In the genomic region with DNA sequence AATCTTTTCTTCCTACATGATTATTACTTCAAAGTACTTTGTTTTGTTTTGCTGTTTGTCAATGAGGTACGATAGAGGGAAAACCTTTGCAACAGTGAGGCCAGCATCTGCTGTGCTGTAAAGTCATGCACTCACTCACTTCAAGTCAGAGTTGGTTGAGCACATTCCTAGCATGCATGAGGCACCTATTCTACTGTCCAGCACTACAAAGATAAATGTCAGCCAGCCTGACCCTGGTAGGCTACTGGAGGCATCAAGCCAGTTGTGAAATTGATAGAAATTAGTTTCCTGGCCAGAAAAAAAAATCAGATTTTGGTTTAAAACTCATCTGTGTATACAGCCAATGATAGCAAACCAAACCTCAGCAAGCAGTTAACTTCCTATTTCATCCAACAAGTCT, we compare ENCODE assay signal across 22 mouse cellular contexts. TPM values are rescaled to one million over a fixed set of nuclear protein-coding genes. Genes with fewer than 3 reads are reported as not detected.
DNase-seq lines count a peak whose midpoint lies in the region; ATAC-seq and TF ChIP-seq lines count a peak whose summit lies in the region.
"Had no signal": no experiment of that assay in that cellular context is flagged by ENCODE, and none has a peak within 500 bp of the region (broad histone marks: within the 10 kb centered on the region; RNA-seq: fewer than 3 reads in every experiment).

No protein-coding gene starts in this region.

- no peak for TF ChIP-seq POLR2A in heart, adult 2 months (IDR thresholded peaks at IDR 0.05; ENCODE audit: insufficient read depth, low read depth, low read length)

- 0 out of 2 replicates have a peak, but pooled peaks cover 2% of the 10 kb centered on the region for H3K79me2 ChIP-seq in heart, adult 2 months (replicated peaks; ENCODE audit: control insufficient read depth, insufficient read depth, low read length)

- intact Hi-C loops in heart, adult 2 months (cut with DNase I): no loop called here
- intact Hi-C loops in heart, postnatal 25 days (cut with DNase I): no loop called here

- ATAC-seq in kidney, embryonic 15.5 days (replicated peaks; ENCODE audit: low FRiP score): no peak
- no peak for ATAC-seq in midbrain, embryonic 11.5 days (ENCODE audit: low FRiP score)
- ATAC-seq in cerebellum, adult (ENCODE audit: insufficient number of reproducible peaks, low FRiP score, low TSS enrichment): no peak
- ATAC-seq: activated CD4-positive, CD25-positive, alpha-beta regulatory T cell, adult 4 months; forebrain, embryonic 13.5 days; forebrain, embryonic 15.5 days; forebrain, postnatal 0 days had no signal

- H3K27ac ChIP-seq in heart, adult 2 months: peak overlapping the region; percentile 59
- 0 out of 2 replicates have a peak overlapping the region, but pooled peaks have one; percentile 35 for H3K27ac ChIP-seq in kidney, embryonic 15.5 days
- no peak overlapping the region for H3K27ac ChIP-seq in midbrain, embryonic 11.5 days (ENCODE audit: low read depth, low read length)
- H3K27ac ChIP-seq in midbrain, embryonic 10.5 days (replicated peaks): no peak overlapping the region
- H3K27ac ChIP-seq in brown adipose tissue, adult 24 weeks (replicated peaks; ENCODE audit: low read depth, low read length): 0 out of 2 replicates have a peak overlapping the region, but pooled peaks have one; percentile 5
- H3K27ac ChIP-seq: embryonic facial prominence, embryonic 10.5 days; embryonic facial prominence, embryonic 12.5 days; forebrain, embryonic 13.5 days; forebrain, embryonic 15.5 days had no signal

- no peaks in the 10 kb centered on the region for H3K9me3 ChIP-seq in kidney, embryonic 15.5 days (replicated peaks)
- no peaks in the 10 kb centered on the region for H3K9me3 ChIP-seq in midbrain, embryonic 11.5 days (ENCODE audit: control insufficient read depth, low read length)
- no peaks in the 10 kb centered on the region for H3K9me3 ChIP-seq in midbrain, embryonic 10.5 days (replicated peaks)
- H3K9me3 ChIP-seq: embryonic facial prominence, embryonic 10.5 days; embryonic facial prominence, embryonic 12.5 days; forebrain, embryonic 13.5 days; forebrain, embryonic 15.5 days had no signal

- DNase-seq in heart, adult 2 months: no peak
- DNase-seq in heart, postnatal 25 days (ENCODE audit: low spot score): no peak
- no peak for DNase-seq in kidney, postnatal 14 days
- peak; percentile 71 for DNase-seq in midbrain, embryonic 11.5 days (ENCODE audit: low spot score, missing footprints)
- no peak for DNase-seq in midbrain, embryonic 10.5 days (ENCODE audit: low spot score)
- DNase-seq: adrenal gland, adult 8-10 months; adrenal gland, postnatal 14 days; adrenal gland, postnatal 36 days; cerebellum, adult 11-12 months; cerebellum, adult 2 months; cerebellum, adult 9-10 months; cerebellum, postnatal 10 days; cerebellum, postnatal 25 days; forebrain, postnatal 0 days had no signal

- H3K9ac ChIP-seq in heart, adult 2 months (ENCODE audit: low read depth, low read length): no peak overlapping the region
- no peak overlapping the region for H3K9ac ChIP-seq in kidney, embryonic 15.5 days
- H3K9ac ChIP-seq in midbrain, embryonic 11.5 days (ENCODE audit: low read length): no peak overlapping the region
- H3K9ac ChIP-seq: embryonic facial prominence, embryonic 12.5 days; forebrain, embryonic 13.5 days; forebrain, embryonic 15.5 days; forebrain, postnatal 0 days had no signal

- H3K27me3 ChIP-seq in heart, adult 2 months (ENCODE audit: control insufficient read depth, insufficient read depth, low read length): no peaks in the 10 kb centered on the region
- no peaks in the 10 kb centered on the region for H3K27me3 ChIP-seq in kidney, embryonic 15.5 days
- no peaks in the 10 kb centered on the region for H3K27me3 ChIP-seq in midbrain, embryonic 11.5 days (ENCODE audit: control insufficient read depth, insufficient read depth, low read length)
- H3K27me3 ChIP-seq in midbrain, embryonic 10.5 days (ENCODE audit: low read depth, poor library complexity, severe bottlenecking): no peaks in the 10 kb centered on the region
- H3K27me3 ChIP-seq: embryonic facial prominence, embryonic 12.5 days; forebrain, embryonic 13.5 days; forebrain, embryonic 15.5 days had no signal

- TF ChIP-seq EP300 in heart, adult 2 months (IDR thresholded peaks at IDR 0.05; ENCODE audit: insufficient read depth, low read depth, low read length): no peak

- 69% methylated on average over 1 of the region's 1 CpGs for WGBS in heart, adult 2 months
- WGBS in kidney, embryonic 15.5 days: 75% methylated on average over 1 of the region's 1 CpGs
- 100% methylated on average over 1 of the region's 1 CpGs for WGBS in midbrain, embryonic 11.5 days
- 96% methylated on average over 1 of the region's 1 CpGs for WGBS in midbrain, embryonic 10.5 days

- no peak overlapping the region for H3K4me2 ChIP-seq in kidney, embryonic 15.5 days
- no peak overlapping the region for H3K4me2 ChIP-seq in midbrain, embryonic 11.5 days
- H3K4me2 ChIP-seq: embryonic facial prominence, embryonic 12.5 days; forebrain, embryonic 13.5 days; forebrain, embryonic 15.5 days had no signal

- no peak for TF ChIP-seq CTCF in heart, adult 2 months (IDR thresholded peaks at IDR 0.05)

- no peak overlapping the region for H3K4me3 ChIP-seq in heart, adult 2 months
- no peak overlapping the region for H3K4me3 ChIP-seq in kidney, embryonic 15.5 days (replicated peaks)
- H3K4me3 ChIP-seq in midbrain, embryonic 11.5 days (ENCODE audit: low read depth, low read length): no peak overlapping the region
- H3K4me3 ChIP-seq in midbrain, embryonic 10.5 days: no peak overlapping the region
- no peak overlapping the region for H3K4me3 ChIP-seq in brown adipose tissue, adult 24 weeks (ENCODE audit: insufficient read depth, low read depth, low read length)
- H3K4me3 ChIP-seq: embryonic facial prominence, embryonic 10.5 days; embryonic facial prominence, embryonic 12.5 days; forebrain, embryonic 13.5 days; forebrain, embryonic 15.5 days had no signal

- H3K36me3 ChIP-seq in heart, adult 2 months (ENCODE audit: control insufficient read depth, insufficient read depth, low read length): peaks cover 63% of the 10 kb centered on the region
- H3K36me3 ChIP-seq in kidney, embryonic 15.5 days: peaks cover 12% of the 10 kb centered on the region; the same call in 1 of the 2 replicates
- H3K36me3 ChIP-seq in midbrain, embryonic 11.5 days (ENCODE audit: control insufficient read depth, insufficient read depth, low read length): 0 out of 2 replicates have a peak, but pooled peaks cover 2% of the 10 kb centered on the region
- peaks cover 25% of the 10 kb centered on the region for H3K36me3 ChIP-seq in midbrain, embryonic 10.5 days
- H3K36me3 ChIP-seq: forebrain, embryonic 15.5 days had no signal

- peaks cover 12% of the 10 kb centered on the region for H3K4me1 ChIP-seq in heart, adult 2 months (ENCODE audit: control insufficient read depth, insufficient read depth, low read length)
- peaks cover 17% of the 10 kb centered on the region for H3K4me1 ChIP-seq in kidney, embryonic 15.5 days
- no peaks in the 10 kb centered on the region for H3K4me1 ChIP-seq in midbrain, embryonic 11.5 days (ENCODE audit: control insufficient read depth, insufficient read depth, low read length)
- H3K4me1 ChIP-seq in midbrain, embryonic 10.5 days: no peaks in the 10 kb centered on the region
- peaks cover 14% of the 10 kb centered on the region for H3K4me1 ChIP-seq in brown adipose tissue, adult 24 weeks (ENCODE audit: control insufficient read depth, insufficient read depth, insufficient read length, low read length)

RNA-seq across cellular contexts. Expression of a gene that starts 4.8 kb away (rescaled TPM):
- total RNA-seq in heart, adult 2 months (2021): 1 to 10 TPM in 1 of 2 experiments, under 1 TPM in 1; 0.86 to 1.6 TPM
- 1.7 and 2.0 TPM in 2 replicates for polyA plus RNA-seq in heart, adult 2 months (2012; rRNA removed)
- total RNA-seq in heart, postnatal 25 days (2021): 1 to 10 TPM in 1 of 2 experiments, under 1 TPM in 1; 0.87 to 1.0 TPM
- 1.2 and 1.5 TPM in 2 replicates for polyA plus RNA-seq in kidney, embryonic 15.5 days (2015; fragmentation: Nextera tagmentation; extraction: Ambion mirVana)
- 0.59 and 1.2 TPM in 2 replicates for polyA plus RNA-seq in midbrain, embryonic 11.5 days (2014; fragmentation: Nextera tagmentation; extraction: Ambion mirVana)
- 0.80 and 0.98 TPM in 2 replicates for polyA plus RNA-seq in midbrain, embryonic 10.5 days (2016; fragmentation: Nextera tagmentation; extraction: Ambion mirVana)
- 1.3 TPM in 1 of 2 replicates, not detected in the other for polyA plus RNA-seq in brown adipose tissue, adult 24 weeks (2012; ENCODE audit: insufficient read depth, insufficient read length, missing spikeins)

RNA-seq across cellular contexts. Expression of a gene that starts 54.5 kb away (rescaled TPM):
- total RNA-seq in heart, adult 2 months (2021): 10 to 100 TPM; 41.7 to 47.5 TPM
- 7.0 and 19.6 TPM in 2 replicates for polyA plus RNA-seq in heart, adult 2 months (2012; rRNA removed)
- 10 to 100 TPM; 44.9 to 51.9 TPM for total RNA-seq in heart, postnatal 25 days (2021)
- polyA plus RNA-seq in kidney, embryonic 15.5 days (2015; fragmentation: Nextera tagmentation; extraction: Ambion mirVana): 71.5 and 76.8 TPM in 2 replicates
- polyA plus RNA-seq in midbrain, embryonic 11.5 days (2014; fragmentation: Nextera tagmentation; extraction: Ambion mirVana): 77.8 and 79.9 TPM in 2 replicates
- polyA plus RNA-seq in midbrain, embryonic 10.5 days (2016; fragmentation: Nextera tagmentation; extraction: Ambion mirVana): 58.8 and 63.5 TPM in 2 replicates
- polyA plus RNA-seq in brown adipose tissue, adult 24 weeks (2012; ENCODE audit: insufficient read depth, insufficient read length, missing spikeins): 39.8 and 44.1 TPM in 2 replicates

Comparison
In these comparisons a context has a peak if more than half of its experiments do, and no peak if none do; other contexts are left out.
1. H3K27ac ChIP-seq: peak in heart, adult 2 months (single experiment), kidney, embryonic 15.5 days (single experiment) and brown adipose tissue, adult 24 weeks (single experiment); none in midbrain, embryonic 11.5 days (single experiment) and midbrain, embryonic 10.5 days (single experiment).